Mouse (Mus musculus) cerebellum, adult 2 months (tissue): ENCODE measurements around the gene Ldlrad3. TPM values are rescaled to one million over a fixed set of nuclear protein-coding genes. Genes with fewer than 3 reads are reported as not detected.
A peak's percentile ranks its signal among the peaks of the same experiment; 100 is the strongest.

Experiments
- DNase-seq, 2 experiments: peaks; one replicate each; pipeline ENCODE4 v3.0.0; 2021
- H3K27ac ChIP-seq: fragments of 200-500 bp; 2 replicates; pipeline ENCODE4 v1.5.1; 2012; ENCODE audit warnings: low read length, control low read depth, inconsistent platforms; ENCODE audit not compliant: insufficient read depth
- H3K27me3 ChIP-seq: fragments of 200-500 bp; 2 replicates; pipeline ENCODE4 v1.6.1; 2012; ENCODE audit warnings: inconsistent platforms, mild to moderate bottlenecking, low read length, moderate library complexity; ENCODE audit not compliant: control insufficient read depth, insufficient read depth
- H3K4me1 ChIP-seq: fragments of 200-500 bp; 2 replicates; pipeline ENCODE4 v1.6.1; 2011; ENCODE audit warnings: low read length; ENCODE audit not compliant: control insufficient read depth, insufficient read depth
- H3K4me3 ChIP-seq: fragments of 200-500 bp; replicated peaks from 2 replicates; pipeline ENCODE3; 2011; ENCODE audit warnings: mild to moderate bottlenecking, low read depth, low read length, control low read depth; ENCODE audit not compliant: insufficient read depth
- CTCF ChIP-seq: fragments of 200-500 bp; IDR thresholded peaks from 2 replicates; pipeline ENCODE4 v1.5.1; 2011; ENCODE audit warnings: low read depth, mild to moderate bottlenecking, control low read depth, low read length, moderate library complexity, borderline replicate concordance; ENCODE audit not compliant: insufficient read depth
- POLR2A ChIP-seq: fragments of 200-500 bp; IDR thresholded peaks from 2 replicates; pipeline ENCODE4 v1.6.1; 2011; ENCODE audit warnings: low read length, control low read depth, borderline replicate concordance; ENCODE audit not compliant: insufficient read depth
- WGBS: fragments of 180-500 bp; shearing (Covaris S2); methylation state at CpG from one replicate; pipeline ENCODE4 v1.1.7; 2018; 5-methylcytosine and 5-hydroxymethylcytosine counted together
- polyA plus RNA-seq: library from polyadenylated mRNA; depleted of rRNA; stranded (reverse); fragments of >200 nt; gene quantifications from 2 replicates; pipeline ENCODE4 v1.2.3, GENCODE M21; 2012

Gene Ldlrad3
- polyA plus RNA-seq, 1 experiment, result 12.3 TPM

- Histone ChIP-seq H3K27ac (no peak overlapping the region), H3K4me3 (no peak overlapping the region), H3K27me3 (no peaks in the 10 kb centered on the region), H3K4me1 (peaks cover 3% of the 10 kb centered on the region)
- 59% methylated on average over 1 of the region's 1 CpGs for WGBS
- peak in 1 of 2 experiments; percentile 7 for DNase-seq
- TF ChIP-seq POLR2A (no peak), CTCF (no peak)
Observed at GRCm38 (mm10) chr2:101961391-101961790, 224.8 kb downstream of the Ldlrad3 start.

- H3K27ac ChIP-seq, result no peak overlapping the region
- peak in 1 of 2 experiments; percentile 10 for DNase-seq
- TF ChIP-seq CTCF, result no peak
- no peak for TF ChIP-seq POLR2A
- H3K4me1 ChIP-seq, result peaks cover 3% of the 10 kb centered on the region
- H3K4me3 ChIP-seq, result no peak overlapping the region
- H3K27me3 ChIP-seq, result no peaks in the 10 kb centered on the region
- 83% methylated on average over 8 of the region's 8 CpGs for WGBS
Observed at GRCm38 (mm10) chr2:101960658-101961057, 225.5 kb downstream of the Ldlrad3 start.

GRCm38 (mm10) chr2:101956125-101956524 is 230.1 kb downstream of the Ldlrad3 start:
- Histone ChIP-seq H3K4me1 (peaks cover 7% of the 10 kb centered on the region), H3K27ac (no peak overlapping the region), H3K4me3 (no peak overlapping the region), H3K27me3 (no peaks in the 10 kb centered on the region)
- DNase-seq, result peak in 1 of 2 experiments; percentile 5
- WGBS, result 69% methylated on average over 10 of the region's 10 CpGs
- no peak for TF ChIP-seq CTCF
- TF ChIP-seq POLR2A, result no peak

- TF ChIP-seq POLR2A, result no peak
- no peak for TF ChIP-seq CTCF
- WGBS, result 15% methylated on average over 8 of the region's 8 CpGs
- H3K4me3 ChIP-seq, result no peak overlapping the region
- peak; percentile 63 to 68 for DNase-seq
- H3K27ac ChIP-seq, result peak overlapping the region; percentile 6
- H3K4me1 ChIP-seq, result peaks cover 7% of the 10 kb centered on the region
- no peaks in the 10 kb centered on the region for H3K27me3 ChIP-seq
Observed at GRCm38 (mm10) chr2:101952951-101953361, 233.2 kb downstream of the Ldlrad3 start.

GRCm38 (mm10) chr2:101950716-101951520 is 235.3 kb downstream of the Ldlrad3 start:
- H3K27me3 ChIP-seq, result no peaks in the 10 kb centered on the region
- peaks cover 7% of the 10 kb centered on the region for H3K4me1 ChIP-seq
- H3K27ac ChIP-seq, result no peak overlapping the region
- no peak for DNase-seq
- H3K4me3 ChIP-seq, result no peak overlapping the region
- 85% methylated on average over 7 of the region's 7 CpGs for WGBS
- TF ChIP-seq CTCF (no peak), POLR2A (no peak)

GRCm38 (mm10) chr2:101935006-101935405 is 251.2 kb downstream of the Ldlrad3 start:
- WGBS, result 98% methylated on average over 1 of the region's 1 CpGs
- DNase-seq, result no peak
- H3K27ac ChIP-seq, result no peak overlapping the region
- H3K27me3 ChIP-seq, result no peaks in the 10 kb centered on the region
- peaks cover 10% of the 10 kb centered on the region; the same call in 1 of the 2 replicates for H3K4me1 ChIP-seq
- no peak overlapping the region for H3K4me3 ChIP-seq
- TF ChIP-seq POLR2A (no peak), CTCF (no peak)

- TF ChIP-seq POLR2A, result no peak
- no peak for TF ChIP-seq CTCF
- Histone ChIP-seq H3K27ac (no peak overlapping the region), H3K4me1 (peaks cover 10% of the 10 kb centered on the region; the same call in 1 of the 2 replicates), H3K4me3 (no peak overlapping the region), H3K27me3 (no peaks in the 10 kb centered on the region)
- DNase-seq, result no peak
- 94% methylated on average over 3 of the region's 3 CpGs for WGBS
Observed at GRCm38 (mm10) chr2:101933301-101933700, 252.9 kb downstream of the Ldlrad3 start.
